16 mouse cellular contexts compared by ENCODE assay signal in the genomic region with DNA sequence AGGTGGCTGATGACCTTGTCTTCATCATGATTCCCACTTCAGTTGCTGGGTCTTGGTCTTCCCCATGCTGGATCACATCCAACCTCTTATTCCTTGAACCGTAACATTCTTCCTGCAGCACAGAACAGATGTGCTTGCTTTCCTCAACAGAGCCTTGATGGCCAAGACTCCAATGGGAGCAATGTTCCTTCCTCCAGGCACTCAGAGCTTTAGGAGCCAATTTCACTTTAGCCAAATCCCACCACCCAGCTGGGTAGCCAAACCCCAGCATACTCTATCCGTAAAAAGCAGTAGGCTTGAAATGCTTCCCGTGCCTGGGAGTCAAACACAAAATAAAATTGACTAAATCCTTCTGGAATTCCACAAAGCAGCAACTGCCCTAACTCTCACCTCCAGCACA.
"Had no signal": no experiment of that assay in that cellular context is flagged by ENCODE, and none has a peak within 500 bp of the region (broad histone marks: within the 10 kb centered on the region; RNA-seq: fewer than 3 reads in every experiment).

No protein-coding gene starts in this region.

- H3K9ac ChIP-seq: neural tube, embryonic 13.5 days; neural tube, embryonic 15.5 days; stomach, embryonic 15.5 days had no signal

- H3K9me3 ChIP-seq: neural tube, embryonic 13.5 days; neural tube, embryonic 15.5 days; stomach, embryonic 15.5 days had no signal

- H3K4me1 ChIP-seq: neural tube, embryonic 13.5 days; neural tube, embryonic 15.5 days; stomach, embryonic 15.5 days had no signal

- H3K36me3 ChIP-seq: neural tube, embryonic 13.5 days; neural tube, embryonic 15.5 days; stomach, embryonic 15.5 days had no signal

- DNase-seq: retina, postnatal 1 day; right cerebral cortex, adult 18-20 months; right cerebral cortex, postnatal 14 days; right cerebral cortex, postnatal 25 days; right cerebral cortex, postnatal 4 days; spleen, adult 18-20 months; thymus, adult 18-20 months; thymus, adult 2 months; thymus, postnatal 14 days; thymus, postnatal 25 days; thymus, postnatal 36 days; thymus, postnatal 4 days had no signal

- H3K4me3 ChIP-seq: neural tube, embryonic 13.5 days; neural tube, embryonic 15.5 days; stomach, embryonic 15.5 days had no signal

- H3K27me3 ChIP-seq: neural tube, embryonic 13.5 days; neural tube, embryonic 15.5 days; stomach, embryonic 15.5 days had no signal

- H3K27ac ChIP-seq: neural tube, embryonic 13.5 days; neural tube, embryonic 15.5 days; stomach, embryonic 15.5 days; stomach, postnatal 0 days had no signal

- H3K4me2 ChIP-seq: neural tube, embryonic 13.5 days; neural tube, embryonic 15.5 days; stomach, embryonic 15.5 days had no signal
